Mouse (Mus musculus): ENCODE data around the gene Rapsn.

DNA sequence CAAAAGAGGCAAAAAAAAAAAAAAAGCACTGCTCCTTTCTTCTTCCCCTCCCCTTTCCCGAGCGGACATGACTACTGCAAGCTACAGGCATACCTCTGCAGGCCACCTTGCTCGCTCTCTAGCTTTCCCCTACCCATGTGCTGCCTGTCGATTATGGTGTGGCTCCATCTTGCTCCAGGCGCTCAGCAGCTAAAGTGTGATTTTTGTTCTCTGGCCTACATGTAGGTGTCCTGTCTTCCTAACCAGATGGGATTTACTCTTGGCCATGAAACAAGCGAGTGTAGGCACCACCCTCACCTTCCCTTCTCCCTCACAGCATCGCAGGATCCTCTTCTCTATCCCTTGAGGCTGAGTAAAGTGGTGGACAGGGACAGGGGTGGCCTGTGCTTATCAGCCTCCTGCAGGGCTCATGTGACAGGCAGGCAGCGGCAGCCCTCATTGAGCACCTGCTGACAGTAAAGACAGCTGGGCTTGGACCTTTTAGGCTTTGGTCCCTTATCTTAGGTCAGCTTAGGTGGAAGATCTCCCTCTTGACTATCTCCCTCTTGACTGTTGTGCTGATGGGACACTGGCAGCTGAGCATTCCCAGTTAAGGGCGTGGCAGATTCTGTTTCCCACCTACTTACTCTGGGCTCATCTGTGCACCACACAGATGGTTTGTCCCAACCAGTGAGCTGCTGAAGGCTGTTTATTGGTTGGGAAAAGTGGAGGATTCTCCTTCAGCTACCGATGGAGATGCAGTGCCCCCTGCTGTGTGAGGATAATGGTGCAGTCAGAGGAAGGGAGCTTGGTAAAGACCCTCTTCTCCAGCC lies 25.3 kb downstream of the Rapsn start:
- TF ChIP-seq POLR2A (IDR thresholded peaks at IDR 0.05; ENCODE audit: low read depth, low read length), result no peak
- peak; percentile 72 for TF ChIP-seq CTCF (conservative IDR thresholded peaks at IDR 0.05; ENCODE audit: insufficient read depth, insufficient read length, low read depth, low read length)
